Mouse (Mus musculus) G1E (cell line): ENCODE results near the gene Tmem50b.

Source experiments
- CTCF ChIP-seq: IDR thresholded peaks from 2 replicates; pipeline ENCODE4 v1.5.1; 2012; ENCODE audit warnings: low read depth, low read length, inconsistent platforms, mixed read lengths
- TAL1 ChIP-seq: conservative IDR thresholded peaks from 2 replicates; pipeline ENCODE4 v1.6.1; 2012; ENCODE audit warnings: low read depth, low read length, inconsistent platforms, mixed read lengths

DNA sequence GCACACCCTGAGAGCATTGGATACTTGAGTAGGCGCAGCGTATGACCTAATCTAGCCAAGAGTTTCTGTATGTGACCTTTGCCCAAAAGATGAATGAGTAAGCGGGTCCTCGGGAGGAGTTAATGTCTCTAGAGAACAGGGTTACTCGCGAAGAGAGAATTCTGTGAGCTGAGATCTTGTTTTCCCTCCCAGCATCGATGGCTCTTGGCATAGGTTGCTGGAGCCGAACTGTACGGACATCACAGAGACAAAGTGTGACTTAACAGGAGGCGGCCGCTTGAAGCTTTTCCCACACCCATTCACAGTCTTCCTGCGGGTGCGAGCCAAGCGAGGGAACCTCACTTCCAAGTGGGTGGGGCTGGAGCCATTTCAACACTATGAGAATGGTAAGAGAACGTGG lies 39.9 kb downstream of the Tmem50b start:
- TF ChIP-seq CTCF (no peak), TAL1 (no peak)
